Comparison of ENCODE assay signal across 8 mouse cellular contexts in the genomic region with DNA sequence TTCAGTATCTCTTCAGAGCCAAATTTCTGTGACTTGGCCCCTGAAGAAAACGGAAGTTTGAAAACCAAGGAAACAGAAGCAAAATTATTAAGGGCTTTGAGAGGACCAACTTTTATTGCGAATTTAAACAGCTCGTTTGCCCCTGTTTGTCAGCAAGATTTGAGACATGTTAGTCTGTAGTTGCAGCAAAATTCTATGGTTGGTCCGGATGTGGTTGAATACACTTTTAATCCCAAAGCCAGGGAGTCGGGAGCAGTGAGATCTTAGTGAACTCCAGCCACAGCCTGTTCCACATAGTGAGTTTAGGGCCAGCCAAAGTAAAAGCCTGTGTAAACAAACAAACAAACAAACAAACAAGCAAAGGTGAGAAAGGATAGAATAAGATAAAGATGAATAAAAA. TPM values are rescaled to one million over a fixed set of nuclear protein-coding genes. Genes with fewer than 3 reads are reported as not detected.
A peak's percentile ranks its signal among the peaks of the same experiment; 100 is the strongest.
DNase-seq lines count a peak whose midpoint lies in the region; ATAC-seq and TF ChIP-seq lines count a peak whose summit lies in the region.

No protein-coding gene starts in this region.

- peak overlapping the region; percentile 74 for H3K9ac ChIP-seq in heart, embryonic 13.5 days
- no peak overlapping the region for H3K9ac ChIP-seq in embryonic facial prominence, embryonic 11.5 days (replicated peaks; ENCODE audit: low read length)
- no peak overlapping the region for H3K9ac ChIP-seq in intestine, embryonic 14.5 days (ENCODE audit: low read length)
- 0 out of 2 replicates have a peak overlapping the region, but pooled peaks have one; percentile 29 for H3K9ac ChIP-seq in midbrain, postnatal 0 days (replicated peaks; ENCODE audit: low read length, poor library complexity, severe bottlenecking)

- no peaks in the 10 kb centered on the region for H3K9me3 ChIP-seq in heart, embryonic 13.5 days
- H3K9me3 ChIP-seq in embryonic facial prominence, embryonic 11.5 days (replicated peaks; ENCODE audit: control insufficient read depth, low read length) = no peaks in the 10 kb centered on the region
- H3K9me3 ChIP-seq in intestine, embryonic 14.5 days (ENCODE audit: control insufficient read depth, low read length) = no peaks in the 10 kb centered on the region
- H3K9me3 ChIP-seq in midbrain, postnatal 0 days (ENCODE audit: low read length) = no peaks in the 10 kb centered on the region

- DNase-seq in heart, postnatal 14 days = no peak
- DNase-seq in embryonic facial prominence, embryonic 11.5 days (ENCODE audit: low spot score) = peak; percentile 32
- DNase-seq in intestine, embryonic 14.5 days (ENCODE audit: low spot score) = no peak
- no peak for DNase-seq in midbrain, postnatal 0 days (ENCODE audit: low spot score)
- no peak for DNase-seq in left cerebral cortex, postnatal 10 days (ENCODE audit: extremely low spot score in 1 of 2, low spot score in 2 of 2)
- DNase-seq in frontal cortex, postnatal 14 days (ENCODE audit: low spot score in 2 of 2) = no peak
- no peak for DNase-seq in spleen, postnatal 14 days (ENCODE audit: low spot score in 2 of 2)

- no peaks in the 10 kb centered on the region for H3K36me3 ChIP-seq in heart, embryonic 13.5 days
- no peaks in the 10 kb centered on the region for H3K36me3 ChIP-seq in embryonic facial prominence, embryonic 11.5 days (replicated peaks; ENCODE audit: control insufficient read depth, insufficient read depth, low read depth, low read length)
- no peaks in the 10 kb centered on the region for H3K36me3 ChIP-seq in intestine, embryonic 14.5 days (ENCODE audit: control insufficient read depth, insufficient read depth, low read length)
- no peaks in the 10 kb centered on the region for H3K36me3 ChIP-seq in midbrain, postnatal 0 days (ENCODE audit: insufficient read depth, low read length)

- intact Hi-C loops in heart, postnatal 14 days (cut with DNase I) = loop anchor here (2.0 to 10.0 kb wide), 4 partner anchors 14 to 1718 kb away; a partner anchor contains a TSS
- intact Hi-C loops in left cerebral cortex, postnatal 10 days (cut with DNase I) = loop anchor here (2.0 to 10.0 kb wide), 3 partner anchors 86 to 1718 kb away; a partner anchor contains a TSS

- H3K27ac ChIP-seq in heart, embryonic 13.5 days (replicated peaks) = peak overlapping the region; percentile 95; the same call in 1 of the 2 replicates
- no peak overlapping the region for H3K27ac ChIP-seq in embryonic facial prominence, embryonic 11.5 days (replicated peaks; ENCODE audit: low read depth, low read length)
- peak overlapping the region; percentile 89 for H3K27ac ChIP-seq in intestine, embryonic 14.5 days (ENCODE audit: low read depth)
- H3K27ac ChIP-seq in midbrain, postnatal 0 days (ENCODE audit: low read depth, low read length) = no peak overlapping the region

- no peaks in the 10 kb centered on the region for H3K27me3 ChIP-seq in heart, embryonic 13.5 days (replicated peaks)
- no peaks in the 10 kb centered on the region for H3K27me3 ChIP-seq in embryonic facial prominence, embryonic 11.5 days (ENCODE audit: control insufficient read depth, insufficient read depth, low read length)
- no peaks in the 10 kb centered on the region for H3K27me3 ChIP-seq in intestine, embryonic 14.5 days (replicated peaks; ENCODE audit: control insufficient read depth, insufficient read depth, low read length)
- H3K27me3 ChIP-seq in midbrain, postnatal 0 days (ENCODE audit: insufficient read depth, low read length) = no peaks in the 10 kb centered on the region

- H3K4me2 ChIP-seq in heart, embryonic 13.5 days = peak overlapping the region; percentile 82
- H3K4me2 ChIP-seq in embryonic facial prominence, embryonic 11.5 days (ENCODE audit: low read depth, low read length) = peak overlapping the region; percentile 16
- H3K4me2 ChIP-seq in intestine, embryonic 14.5 days (ENCODE audit: low read length) = peak overlapping the region; percentile 79
- H3K4me2 ChIP-seq in midbrain, postnatal 0 days (ENCODE audit: low read depth, low read length, poor library complexity, severe bottlenecking) = peak overlapping the region; percentile 75

- TF ChIP-seq CTCF in midbrain, postnatal 0 days (IDR thresholded peaks at IDR 0.05) = no peak

- peaks cover 29% of the 10 kb centered on the region for H3K4me1 ChIP-seq in heart, embryonic 13.5 days
- H3K4me1 ChIP-seq in embryonic facial prominence, embryonic 11.5 days (ENCODE audit: control insufficient read depth, insufficient read depth, low read length) = no peaks in the 10 kb centered on the region
- H3K4me1 ChIP-seq in intestine, embryonic 14.5 days (replicated peaks; ENCODE audit: control insufficient read depth, insufficient read depth, low read length) = peaks cover 23% of the 10 kb centered on the region; the same call in 1 of the 2 replicates
- no peaks in the 10 kb centered on the region for H3K4me1 ChIP-seq in midbrain, postnatal 0 days (ENCODE audit: insufficient read depth, low read length)

- peak overlapping the region; percentile 66 for H3K4me3 ChIP-seq in heart, embryonic 13.5 days
- H3K4me3 ChIP-seq in embryonic facial prominence, embryonic 11.5 days (ENCODE audit: low read depth, low read length) = peak overlapping the region; percentile 45
- peak overlapping the region; percentile 52 for H3K4me3 ChIP-seq in intestine, embryonic 14.5 days (ENCODE audit: low read depth, low read length)
- H3K4me3 ChIP-seq in midbrain, postnatal 0 days (ENCODE audit: low read depth, low read length) = peak overlapping the region; percentile 41

- 10% methylated on average over 5 of the region's 5 CpGs for WGBS in heart, embryonic 13.5 days
- WGBS in embryonic facial prominence, embryonic 11.5 days = 11% methylated on average over 5 of the region's 5 CpGs
- 10% methylated on average over 5 of the region's 5 CpGs for WGBS in intestine, embryonic 14.5 days
- WGBS in midbrain, postnatal 0 days = 11% methylated on average over 5 of the region's 5 CpGs

- no peak for ATAC-seq in heart, embryonic 13.5 days (ENCODE audit: extremely low read depth, insufficient number of reproducible peaks, low FRiP score, low TSS enrichment)
- ATAC-seq in embryonic facial prominence, embryonic 11.5 days (replicated peaks; ENCODE audit: insufficient number of reproducible peaks, low FRiP score, low TSS enrichment, low read depth) = no peak
- ATAC-seq in intestine, embryonic 14.5 days (replicated peaks; ENCODE audit: low FRiP score, low TSS enrichment, low read depth) = no peak
- ATAC-seq in midbrain, postnatal 0 days (ENCODE audit: low FRiP score) = no peak

RNA-seq across cellular contexts. Expression of a gene that starts 9.5 kb away (rescaled TPM):
- polyA plus RNA-seq in heart, embryonic 13.5 days (2015; fragmentation: Nextera tagmentation; extraction: Ambion mirVana) = 8.5 and 8.7 TPM in 2 replicates
- total RNA-seq in heart, postnatal 14 days (2021) = 1 to 10 TPM; 4.5 to 5.0 TPM
- polyA plus RNA-seq in embryonic facial prominence, embryonic 11.5 days (2014; fragmentation: Nextera tagmentation; extraction: Ambion mirVana) = 15.0 and 16.2 TPM in 2 replicates
- polyA plus RNA-seq in intestine, embryonic 14.5 days (2014; fragmentation: Nextera tagmentation; extraction: Ambion mirVana) = 11.9 and 13.8 TPM in 2 replicates
- 4.9 and 7.3 TPM in 2 replicates for total RNA-seq in midbrain, postnatal 0 days (2014; rRNA removed)
- polyA plus RNA-seq in midbrain, postnatal 0 days (2015; fragmentation: Nextera tagmentation; extraction: Ambion mirVana) = 5.2 and 6.0 TPM in 2 replicates
- 1 to 10 TPM; 6.3 to 6.5 TPM for total RNA-seq in left cerebral cortex, postnatal 10 days (2021)

RNA-seq across cellular contexts. Expression of a gene that starts 32.5 kb away (rescaled TPM):
- 1.1 and 2.2 TPM in 2 replicates for polyA plus RNA-seq in heart, embryonic 13.5 days (2015; fragmentation: Nextera tagmentation; extraction: Ambion mirVana)
- total RNA-seq in heart, postnatal 14 days (2021) = not detected
- polyA plus RNA-seq in embryonic facial prominence, embryonic 11.5 days (2014; fragmentation: Nextera tagmentation; extraction: Ambion mirVana) = 0.24 and 0.35 TPM in 2 replicates
- polyA plus RNA-seq in intestine, embryonic 14.5 days (2014; fragmentation: Nextera tagmentation; extraction: Ambion mirVana) = 0.05 and 0.11 TPM in 2 replicates
- total RNA-seq in midbrain, postnatal 0 days (2014; rRNA removed) = 0.05 TPM in 1 of 2 replicates, not detected in the other
- polyA plus RNA-seq in midbrain, postnatal 0 days (2015; fragmentation: Nextera tagmentation; extraction: Ambion mirVana) = 0.04 and 0.07 TPM in 2 replicates
- total RNA-seq in left cerebral cortex, postnatal 10 days (2021) = not detected

RNA-seq across cellular contexts. Expression of a gene that starts 55.5 kb away (rescaled TPM):
- 0.45 and 0.82 TPM in 2 replicates for polyA plus RNA-seq in heart, embryonic 13.5 days (2015; fragmentation: Nextera tagmentation; extraction: Ambion mirVana)
- not detected for total RNA-seq in heart, postnatal 14 days (2021)
- 1.1 and 1.4 TPM in 2 replicates for polyA plus RNA-seq in embryonic facial prominence, embryonic 11.5 days (2014; fragmentation: Nextera tagmentation; extraction: Ambion mirVana)
- 0.14 and 0.52 TPM in 2 replicates for polyA plus RNA-seq in intestine, embryonic 14.5 days (2014; fragmentation: Nextera tagmentation; extraction: Ambion mirVana)
- total RNA-seq in midbrain, postnatal 0 days (2014; rRNA removed) = 0.16 TPM in 1 of 2 replicates, not detected in the other
- not detected in 2 replicates for polyA plus RNA-seq in midbrain, postnatal 0 days (2015; fragmentation: Nextera tagmentation; extraction: Ambion mirVana)
- total RNA-seq in left cerebral cortex, postnatal 10 days (2021) = under 1 TPM; 0.75 to 0.88 TPM

Comparison
In these comparisons a context has a peak if more than half of its experiments do, and no peak if none do; other contexts are left out.
1. H3K27ac ChIP-seq: peak in heart, embryonic 13.5 days (single experiment) and intestine, embryonic 14.5 days (single experiment); none in embryonic facial prominence, embryonic 11.5 days (single experiment) and midbrain, postnatal 0 days (single experiment).
2. H3K4me2 ChIP-seq: peak in every context shown above with its lines; median percentile 82 in heart, embryonic 13.5 days; 79 in intestine, embryonic 14.5 days; 75 in midbrain, postnatal 0 days; 16 in embryonic facial prominence, embryonic 11.5 days.
3. H3K9ac ChIP-seq: peak in heart, embryonic 13.5 days (single experiment) and midbrain, postnatal 0 days (single experiment); none in embryonic facial prominence, embryonic 11.5 days (single experiment) and intestine, embryonic 14.5 days (single experiment).
4. Peak in every context shown above with its lines, with median percentiles within 50 percentile points of each other: H3K4me3 ChIP-seq.